Mouse (Mus musculus) left cerebral cortex, adult 11 months (tissue): ENCODE measurements around the gene Sap30.
A peak's percentile ranks its signal among the peaks of the same experiment; 100 is the strongest.
"Not testable (repeated sequence)": the region's sequence is repeated elsewhere in the genome, so short reads cannot be mapped to it uniquely, and the experiment has no call there.

Experiments used
- DNase-seq: peaks from one replicate; pipeline ENCODE4 v3.0.0; 2022; ENCODE audit warnings: low spot score

The Sap30 gene

DNA sequence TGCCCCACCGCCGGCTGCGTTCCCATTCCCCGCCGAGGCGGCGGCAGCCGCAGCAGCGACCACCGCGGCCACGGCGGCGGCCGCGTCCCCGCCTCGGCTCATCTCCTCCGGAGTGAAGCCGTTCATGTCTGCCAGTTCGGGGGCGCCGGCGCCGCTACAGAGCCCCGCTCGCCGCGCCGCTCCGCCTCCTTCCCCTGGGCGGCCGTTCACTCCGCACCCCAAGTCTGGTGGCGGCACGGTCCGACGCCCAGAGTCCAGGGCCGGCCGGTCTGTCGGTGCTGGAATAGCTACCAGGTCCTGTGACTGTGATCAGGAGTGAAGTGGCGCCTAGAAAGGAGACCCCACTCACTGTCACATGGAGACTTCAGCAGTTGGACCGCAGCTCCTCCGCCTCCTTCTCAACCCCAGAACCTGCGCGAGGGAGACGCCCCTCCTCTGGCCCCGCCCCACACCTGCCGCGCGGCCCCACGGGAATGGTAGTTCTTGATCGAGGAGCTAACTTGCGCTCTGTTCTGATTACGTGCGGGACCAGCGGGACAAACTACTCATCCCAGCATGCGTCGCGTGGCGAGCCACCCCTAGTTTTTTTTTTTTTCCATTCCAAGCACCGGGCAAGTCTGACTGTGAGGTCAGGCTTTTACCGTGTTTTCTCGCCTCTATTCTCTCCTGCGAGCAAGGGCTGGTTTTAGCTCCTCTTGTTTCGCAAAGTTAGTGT, at the start of gene Sap30:
Gene Sap30, minus strand, starts transcription at position 420 of the 715 bp plus-strand sequence.
- DNase-seq = peak; percentile 94

DNA sequence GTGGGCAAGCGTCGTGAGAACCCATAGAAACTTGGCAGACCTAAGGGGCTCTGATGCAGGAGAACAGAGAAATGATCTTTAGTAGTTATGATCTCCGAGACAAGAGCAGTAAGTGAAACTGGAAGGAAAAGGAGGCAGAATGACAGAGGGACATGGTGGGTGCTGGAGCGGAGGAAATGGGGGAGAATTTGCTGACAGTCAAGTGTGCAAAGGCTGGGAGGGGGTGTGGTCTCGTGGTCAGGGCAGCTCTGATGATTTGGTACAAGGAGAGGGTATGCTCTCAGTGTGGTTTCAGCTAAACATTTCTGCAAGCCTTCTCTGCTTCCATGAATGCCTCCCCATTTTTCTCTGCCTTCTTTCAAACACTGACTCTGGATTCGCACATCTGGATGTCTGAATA, 48.5 kb upstream of the Sap30 start:
- no peak for DNase-seq

DNA sequence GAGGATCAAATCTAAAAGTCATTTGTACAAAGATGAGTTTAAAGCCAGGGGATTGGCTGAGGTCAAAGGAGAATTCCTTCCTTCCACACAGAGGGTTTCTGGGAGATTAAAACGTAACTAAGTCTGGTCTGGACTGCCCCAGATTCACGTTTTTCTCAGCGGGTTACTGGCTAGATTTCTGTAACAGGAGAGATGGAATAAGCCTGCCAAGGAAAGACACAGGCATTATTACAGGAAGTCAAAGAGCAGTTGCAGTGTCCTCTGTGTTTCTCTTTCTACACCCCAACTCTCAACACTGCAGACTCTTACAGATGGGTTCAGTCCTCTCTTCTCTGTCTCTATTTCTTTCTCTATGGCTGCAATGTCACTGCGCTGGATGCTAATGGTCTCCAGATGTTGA, 46.8 kb upstream of the Sap30 start:
- DNase-seq = no peak

DNA sequence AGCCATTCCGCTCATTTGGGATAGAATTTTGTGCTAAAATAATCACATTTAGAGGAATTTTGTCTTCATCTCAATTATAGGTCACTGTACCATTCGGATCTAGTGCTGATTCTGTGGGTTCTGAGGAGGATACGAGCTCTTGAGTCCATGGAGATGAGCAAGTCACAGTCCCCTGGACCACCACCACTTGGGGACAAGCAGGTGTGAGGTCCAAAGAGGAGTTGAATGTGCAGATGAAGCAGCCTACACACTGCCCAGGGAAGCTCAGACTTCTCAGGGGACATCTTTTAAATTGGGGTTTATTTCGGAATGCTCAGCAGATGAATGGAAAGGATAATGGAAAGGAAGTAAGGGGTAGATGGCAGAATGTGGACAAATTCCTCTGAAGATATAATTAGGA, 45.4 kb upstream of the Sap30 start:
- no peak for DNase-seq

DNA sequence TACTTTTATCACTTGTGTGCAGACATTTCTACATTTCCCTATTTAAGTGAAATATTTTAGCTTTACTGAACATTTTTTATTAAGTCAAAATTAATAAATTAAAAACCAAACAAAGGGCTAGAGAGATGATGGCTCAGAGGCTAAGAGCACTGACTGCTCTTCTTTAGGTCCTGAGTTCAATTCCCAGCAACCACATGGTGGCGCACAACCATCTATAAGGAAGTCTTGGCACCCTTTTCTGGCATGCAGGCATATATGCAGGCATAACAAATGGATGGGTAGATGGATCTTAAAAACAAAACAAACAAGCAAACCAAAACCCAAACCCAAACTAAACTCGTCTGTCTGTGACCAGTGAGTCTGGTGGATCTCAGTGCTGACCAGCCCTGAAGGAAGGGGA, 44.6 kb upstream of the Sap30 start:
- DNase-seq = no peak

DNA sequence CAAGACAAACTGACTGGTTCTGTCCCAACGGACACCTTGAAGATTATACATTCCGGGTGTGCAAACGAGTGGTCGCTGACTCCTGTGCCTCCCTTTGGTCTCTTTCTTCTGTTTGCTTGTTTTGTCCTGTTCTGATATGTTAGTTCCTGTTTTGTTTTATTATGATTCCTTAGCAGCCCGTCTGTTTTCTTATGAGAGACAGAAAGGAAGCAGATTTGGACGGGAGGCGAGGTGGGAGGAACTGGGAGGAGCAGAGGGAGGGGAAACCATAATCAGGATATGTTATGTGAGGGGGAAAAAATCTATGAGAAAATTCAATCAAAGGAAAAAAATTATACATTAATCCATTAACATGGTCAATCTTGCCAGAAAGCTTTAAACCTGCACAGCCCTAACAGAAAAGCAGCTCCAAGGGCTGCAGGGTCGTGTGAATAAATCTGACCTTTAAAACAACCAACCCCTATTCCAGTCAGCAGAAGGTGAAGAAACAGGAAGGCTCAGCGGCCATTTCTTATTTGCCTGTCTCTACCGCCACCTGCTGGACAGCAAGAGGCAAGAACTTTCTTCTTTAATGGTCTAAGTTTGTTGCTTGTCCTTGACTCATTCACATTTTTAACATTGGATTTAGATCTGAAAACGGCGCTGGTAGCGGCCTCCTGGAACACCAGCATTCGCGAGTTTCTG, 43.1 kb upstream of the Sap30 start:
- DNase-seq = no peak

DNA sequence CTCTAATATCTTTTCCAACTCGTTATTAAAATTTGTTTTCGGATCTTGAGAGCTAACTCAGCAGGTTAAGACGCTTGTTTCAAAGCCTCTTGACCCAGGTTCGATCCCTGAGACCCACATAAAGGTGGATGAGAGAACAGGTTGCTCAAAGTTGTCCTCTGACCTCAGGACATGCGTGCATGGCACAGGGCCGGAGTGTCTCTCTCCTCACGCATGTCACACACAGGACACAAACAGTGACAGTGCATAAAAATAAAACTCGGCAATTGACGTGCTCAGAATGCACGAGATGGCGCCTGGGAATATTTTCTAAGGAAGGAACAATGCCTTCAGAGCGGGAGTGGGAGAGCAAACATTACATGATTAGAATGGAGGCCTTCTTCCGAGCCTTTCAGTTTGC, 42.6 kb upstream of the Sap30 start:
- no peak for DNase-seq

DNA sequence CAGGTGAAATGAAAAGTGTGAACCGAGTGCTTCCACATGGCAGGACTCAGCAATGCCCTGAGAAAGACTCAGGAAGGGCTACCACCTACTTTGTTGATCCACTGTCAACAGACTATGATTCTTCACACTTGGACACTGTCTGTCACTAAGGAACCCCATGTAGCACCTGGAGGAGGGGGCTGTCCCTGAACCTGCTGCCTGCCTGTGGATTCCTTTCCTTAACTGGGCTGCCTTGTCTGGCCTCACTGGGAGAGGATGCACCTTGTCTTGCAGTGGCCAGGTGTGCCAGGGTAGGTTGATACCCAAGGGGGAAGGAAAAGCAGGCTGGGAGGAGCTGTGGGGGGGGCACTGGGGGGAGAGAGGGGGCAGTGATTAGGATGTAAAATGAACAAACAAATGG, 40.4 kb upstream of the Sap30 start:
- no peak for DNase-seq

DNA sequence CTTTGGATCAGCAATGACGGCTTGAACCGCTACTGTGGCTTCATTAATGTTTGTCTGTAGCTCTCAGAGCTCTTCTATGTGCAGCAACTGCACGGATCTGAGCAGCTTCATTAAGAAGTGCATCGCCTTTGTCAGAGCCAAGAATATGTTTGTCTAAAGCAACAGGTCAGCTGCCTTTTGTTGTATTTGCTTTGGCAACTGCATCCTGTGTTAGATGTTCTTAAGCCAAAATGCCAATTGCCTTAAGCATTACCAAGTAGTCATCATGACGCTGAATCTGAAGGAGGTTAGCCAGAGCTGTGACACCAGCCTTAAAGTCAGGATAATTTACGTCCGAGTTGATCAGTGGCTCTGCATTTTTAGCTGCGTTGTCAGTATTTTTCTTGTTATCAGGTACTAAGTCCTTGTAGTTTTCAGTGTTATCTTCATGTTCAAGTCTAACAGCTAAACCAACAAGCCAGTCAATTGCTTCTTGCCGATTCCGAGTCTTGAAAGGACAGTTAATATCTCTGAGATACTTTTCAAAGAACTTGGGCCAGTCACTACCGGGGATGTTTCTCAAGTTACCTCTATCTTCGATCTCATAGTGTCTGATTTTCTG, 32.6 kb upstream of the Sap30 start:
- no peak for DNase-seq

DNA sequence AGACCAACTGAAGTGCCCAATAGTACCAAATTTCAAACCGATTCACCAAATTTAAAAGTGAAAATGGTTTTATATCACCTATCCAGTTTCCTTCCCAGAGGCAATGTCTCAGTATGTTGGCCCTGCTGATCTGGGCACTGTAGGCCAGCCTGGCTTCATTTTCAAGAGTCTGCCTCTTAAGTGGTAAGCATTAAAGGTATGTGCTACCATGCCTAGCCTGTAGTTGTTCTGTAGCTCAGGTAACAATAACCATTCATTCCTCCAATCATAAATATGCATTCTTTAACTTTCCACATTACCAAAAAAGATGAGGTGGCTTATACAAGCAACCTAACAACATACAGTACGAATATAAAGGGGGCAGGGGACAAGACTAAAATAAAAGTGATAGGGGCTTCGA, 30.1 kb upstream of the Sap30 start:
- DNase-seq = no peak

DNA sequence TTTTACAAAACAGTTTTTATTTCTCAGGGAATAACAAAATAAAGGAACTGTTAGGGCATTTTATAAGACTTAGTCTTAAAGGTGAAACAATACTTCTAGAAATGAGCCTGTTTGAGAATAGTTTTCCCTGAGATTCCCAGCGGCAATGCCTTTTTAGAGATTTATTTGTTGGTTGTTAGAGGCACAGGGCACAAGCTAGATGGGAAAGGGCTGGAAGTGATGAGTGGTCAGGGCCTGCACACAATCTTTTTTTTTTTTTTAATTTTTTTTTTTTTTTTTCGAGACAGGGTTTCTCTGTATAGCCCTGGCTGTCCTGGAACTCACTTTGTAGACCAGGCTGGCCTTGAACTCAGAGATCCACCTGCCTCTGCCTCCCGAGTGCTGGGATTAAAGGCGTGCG, 29.0 kb upstream of the Sap30 start:
- not testable (repeated sequence) for DNase-seq

DNA sequence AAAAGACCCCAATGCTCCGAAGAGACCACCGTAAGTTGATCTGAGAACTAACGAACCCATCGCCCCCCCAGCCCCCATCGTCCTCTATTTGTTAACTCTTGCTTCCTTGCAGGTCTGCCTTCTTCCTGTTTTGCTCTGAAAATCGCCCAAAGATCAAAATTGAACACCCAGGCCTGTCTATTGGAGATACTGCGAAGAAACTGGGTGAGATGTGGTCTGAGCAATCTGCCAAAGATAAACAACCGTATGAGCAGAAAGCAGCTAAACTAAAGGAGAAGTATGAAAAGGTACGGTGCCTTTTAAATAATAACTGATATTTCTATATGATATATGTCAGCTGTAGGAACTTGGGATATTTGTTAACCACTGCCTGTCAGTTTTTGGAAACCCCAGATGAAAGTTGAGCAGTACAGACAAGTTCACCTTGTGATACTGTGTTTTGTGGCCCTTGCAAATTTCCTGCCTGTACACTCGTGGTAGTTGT, 25.6 kb upstream of the Sap30 start:
- not testable (repeated sequence) for DNase-seq

DNA sequence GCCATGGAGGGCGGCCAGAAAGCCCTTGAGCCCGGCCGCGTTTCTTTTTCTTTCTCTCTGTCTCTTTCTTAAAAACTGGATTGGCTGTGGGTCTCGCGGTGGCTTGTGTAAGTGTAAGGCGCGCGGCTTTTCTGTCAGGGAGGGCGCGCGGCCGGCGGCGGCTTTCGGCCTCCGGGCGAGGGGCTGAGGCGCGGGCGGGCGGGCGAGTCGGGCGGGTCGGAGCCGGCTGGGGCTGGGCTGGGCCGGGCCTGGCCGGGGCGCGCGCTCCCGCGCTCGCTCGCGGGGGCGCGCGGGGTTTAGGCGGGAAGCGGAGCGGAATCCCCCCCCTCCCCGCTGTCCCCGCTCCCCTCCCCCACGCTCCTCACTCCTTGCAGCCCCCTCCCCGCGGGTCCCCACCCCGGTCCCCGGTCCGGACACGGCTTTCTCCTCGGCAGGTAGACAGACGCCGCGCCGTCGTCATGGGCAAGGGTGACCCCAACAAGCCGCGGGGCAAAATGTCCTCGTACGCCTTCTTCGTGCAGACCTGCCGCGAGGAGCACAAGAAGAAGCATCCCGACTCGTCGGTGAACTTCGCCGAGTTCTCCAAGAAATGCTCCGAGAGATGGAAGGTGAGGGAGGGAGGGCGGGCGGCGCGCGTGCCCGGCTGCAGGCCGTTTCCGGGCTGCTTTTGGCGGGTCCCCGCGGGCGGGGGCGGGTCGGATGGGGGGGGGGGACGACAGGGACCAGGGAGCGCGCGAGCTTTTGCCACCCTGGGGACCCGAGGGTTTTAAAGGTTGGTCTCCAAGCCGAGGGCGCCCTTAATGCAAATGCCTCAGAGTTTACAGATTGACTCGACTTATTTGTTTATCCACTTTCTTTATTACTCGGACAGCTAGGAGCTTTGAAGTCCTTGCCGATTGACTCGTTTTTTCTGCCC, 24.7 kb upstream of the Sap30 start:
- no peak for DNase-seq

DNA sequence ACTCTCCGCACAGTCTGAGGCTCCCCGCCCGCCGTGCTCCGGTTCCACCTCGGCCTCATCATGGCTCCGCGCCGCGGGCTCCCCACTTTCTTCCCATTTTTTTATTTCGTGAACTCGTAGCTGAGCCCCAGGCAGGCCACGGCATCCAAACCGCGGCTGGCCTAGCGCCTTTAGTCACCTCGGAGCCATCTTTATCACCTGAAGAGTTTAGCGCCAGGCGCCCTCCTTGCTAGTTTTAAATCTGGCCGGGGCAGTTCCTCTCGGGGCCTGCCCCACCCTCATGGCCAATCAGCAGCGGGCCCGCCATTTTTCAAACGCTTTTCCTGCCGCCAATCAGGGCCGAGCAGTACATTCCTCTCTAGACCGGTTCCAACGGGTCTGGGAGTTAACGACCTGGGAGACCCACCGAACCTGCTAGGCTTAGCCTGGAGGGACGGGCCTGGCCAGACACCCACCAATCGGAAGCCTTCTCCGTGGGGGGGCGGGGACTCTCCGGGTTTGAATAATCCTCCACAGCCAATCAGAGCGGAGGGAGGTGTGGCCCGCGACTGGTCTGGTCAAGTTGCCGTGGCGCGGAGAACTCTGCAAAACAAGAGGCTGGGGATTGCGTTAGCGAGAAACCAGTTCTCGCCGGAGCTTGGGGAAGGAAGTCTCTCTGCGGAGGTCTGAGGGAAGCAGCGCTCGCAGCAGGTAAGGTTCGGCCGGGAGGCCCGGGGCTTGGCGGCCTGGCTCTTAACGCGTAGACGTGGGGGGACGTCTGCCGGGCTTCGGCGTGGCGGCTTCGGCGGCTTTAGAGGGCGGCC, 23.9 kb upstream of the Sap30 start, which contains the start of gene Hmgb2:
Gene Hmgb2, plus strand, starts transcription at position 592 of the 803 bp plus-strand sequence.
- DNase-seq = peak; percentile 99

DNA sequence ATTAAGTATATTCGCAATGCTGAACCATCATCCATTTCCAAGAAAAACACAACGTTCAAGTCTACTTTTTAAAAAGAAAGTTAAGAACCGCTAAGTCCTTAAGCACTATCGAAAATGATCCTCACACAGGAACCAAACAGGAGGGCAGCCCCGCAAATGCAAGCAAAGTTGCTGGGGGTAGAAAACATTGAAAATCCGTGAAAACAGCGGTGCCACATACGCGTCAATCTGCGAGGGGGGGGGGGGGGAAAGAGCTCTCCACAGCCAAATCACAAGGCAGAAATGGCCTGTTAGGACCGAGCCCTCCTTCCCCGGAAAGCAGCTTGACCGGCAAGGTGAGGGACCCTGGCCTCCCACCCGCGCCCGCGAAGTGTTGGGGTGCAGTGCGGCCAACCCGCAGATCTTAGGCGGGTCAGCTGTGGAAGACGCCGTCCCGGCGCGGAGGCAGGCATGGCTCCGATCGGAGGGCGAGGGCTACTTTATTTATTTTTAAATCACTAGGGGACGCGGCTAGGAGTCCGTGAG, 23.2 kb upstream of the Sap30 start:
- no peak for DNase-seq

DNA sequence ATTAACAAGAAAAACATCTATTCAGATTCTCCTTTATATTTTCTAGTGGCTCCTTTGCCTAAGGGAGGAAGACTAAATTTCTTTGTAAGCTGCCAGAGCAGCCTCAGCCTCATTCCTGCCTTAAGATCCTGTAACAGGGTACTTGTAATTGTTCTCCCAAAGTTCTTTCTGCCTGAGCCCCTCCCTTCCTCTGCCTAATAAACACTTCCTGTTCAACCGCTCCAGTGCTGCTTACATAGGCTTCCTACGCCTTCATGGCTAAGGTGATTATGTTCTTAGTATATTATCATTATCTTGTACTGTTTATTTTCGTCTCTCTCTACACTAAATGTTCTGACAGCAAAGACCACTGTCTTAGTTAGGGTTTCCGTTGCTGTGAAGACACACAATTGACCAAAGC, 21.0 kb upstream of the Sap30 start:
- no peak for DNase-seq

DNA sequence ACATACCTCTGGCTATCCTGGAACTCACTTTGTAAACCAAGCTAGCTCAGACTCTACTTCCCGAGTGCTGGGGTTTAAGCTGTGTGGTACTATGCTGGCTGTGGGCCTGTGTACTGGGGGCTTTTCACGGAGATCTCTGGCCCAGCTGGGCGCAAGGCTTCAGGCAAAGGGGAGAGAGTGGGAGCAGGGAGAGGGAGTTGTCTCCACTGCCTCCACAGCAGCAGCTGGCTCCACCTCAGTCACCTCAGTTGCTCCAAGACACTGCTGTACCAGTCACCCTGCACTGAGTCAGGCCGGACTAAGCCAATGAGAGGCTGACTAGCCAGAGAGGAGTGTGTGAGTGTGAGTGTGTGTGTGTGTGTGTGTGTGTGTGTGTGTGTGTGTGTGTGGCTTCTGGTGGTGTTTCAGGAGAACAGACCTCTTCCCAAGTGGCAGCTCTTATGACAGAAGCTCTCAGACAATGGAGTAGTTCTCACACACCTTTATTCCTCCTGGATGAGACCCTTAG, 19.9 kb upstream of the Sap30 start:
- DNase-seq = no peak

DNA sequence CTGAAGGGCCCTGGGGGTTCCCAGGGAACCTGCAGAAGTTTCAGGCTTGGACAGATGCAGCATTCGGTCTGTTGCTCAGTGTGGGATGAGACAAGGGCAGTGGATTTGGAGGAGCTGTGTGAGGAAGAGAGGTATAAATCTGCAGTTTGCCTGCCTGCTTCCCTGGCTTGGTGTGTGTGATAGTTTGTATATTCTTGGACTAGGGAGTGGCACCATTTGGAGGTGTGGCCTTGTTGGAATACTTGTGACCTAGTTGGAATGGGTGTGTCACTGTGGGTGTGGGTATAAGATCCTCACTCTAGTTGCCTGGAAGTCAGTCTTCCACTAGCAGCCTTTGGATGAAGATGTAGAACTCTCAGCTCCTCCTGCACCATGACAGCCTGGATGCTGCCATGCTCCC, 17.8 kb upstream of the Sap30 start:
- DNase-seq = not testable (repeated sequence)

DNA sequence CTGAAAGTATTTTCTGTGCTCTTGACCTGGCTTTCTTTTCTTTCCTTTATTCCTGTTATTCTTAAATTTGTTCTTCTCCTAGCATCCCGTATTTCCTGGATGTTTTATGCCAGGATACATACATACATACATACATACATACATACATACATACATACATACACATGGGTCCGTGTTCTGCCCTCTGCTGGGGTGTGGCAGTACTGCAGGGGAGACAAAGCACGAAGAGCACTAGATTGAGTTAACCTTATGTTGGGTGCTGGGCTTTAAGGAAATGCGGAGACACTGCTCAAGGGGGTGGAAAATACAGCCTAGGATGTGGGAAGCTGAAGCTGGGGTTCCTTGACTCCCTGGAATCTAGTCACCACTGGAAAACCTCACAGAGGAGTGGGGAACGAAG, 16.0 kb upstream of the Sap30 start:
- DNase-seq = peak; percentile 31

DNA sequence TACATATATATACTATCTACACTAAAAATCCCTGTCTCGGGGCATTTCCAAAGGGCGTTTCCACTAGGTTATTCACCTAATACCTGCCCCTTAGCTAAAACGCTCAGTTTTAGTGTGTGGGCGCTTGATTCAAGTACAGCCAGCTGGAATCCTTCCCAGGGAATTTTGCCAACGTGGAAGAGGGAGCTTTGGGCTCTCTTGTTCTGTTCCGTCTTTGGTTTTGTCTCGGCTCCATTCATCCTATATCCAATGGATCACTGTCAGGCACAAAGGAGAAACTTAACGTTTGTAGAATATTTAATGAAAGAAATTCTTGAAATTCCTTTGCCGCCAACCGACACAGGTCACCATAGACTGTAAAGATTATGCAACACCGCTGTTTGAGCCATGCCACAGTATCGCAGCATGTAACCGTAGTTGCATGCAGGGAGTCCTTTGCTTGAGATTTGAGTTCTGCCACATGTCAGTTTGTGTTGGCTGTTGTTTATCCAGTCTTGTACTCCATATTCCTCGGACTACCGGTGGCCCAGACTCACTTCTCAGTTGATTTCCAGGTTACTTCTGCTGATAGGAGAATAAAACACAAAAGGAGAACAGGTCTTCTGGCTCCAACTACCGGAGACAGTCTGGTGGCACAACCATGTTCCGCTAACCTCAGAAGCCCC, 11.3 kb upstream of the Sap30 start:
- DNase-seq = no peak
